Mouse (Mus musculus) kidney, adult 2 months (tissue): ENCODE results near the gene Pgm1.
A peak's percentile ranks its signal among the peaks of the same experiment; 100 is the strongest.

Experiments
- CTCF ChIP-seq: fragments of 200-500 bp; conservative IDR thresholded peaks from 2 replicates; pipeline ENCODE4 v1.5.1; 2011; ENCODE audit warnings: low read depth, mild to moderate bottlenecking, control low read depth, low read length, moderate library complexity, mixed read lengths; ENCODE audit not compliant: insufficient read depth, insufficient read length
- POLR2A ChIP-seq: fragments of 200-500 bp; IDR thresholded peaks from one replicate; pipeline ENCODE4 v1.6.1; 2011; ENCODE audit warnings: low read depth, low read length, control low read depth

- no peak for TF ChIP-seq POLR2A
- TF ChIP-seq CTCF: 0 out of 2 replicates have a peak, but pooled peaks have one; percentile 19
Measured at GRCm38 (mm10) chr4:99947192-99947591, 18.0 kb downstream of the Pgm1 start.
